Mouse (Mus musculus) ES-Bruce4 (cell line): Measurements from ENCODE around the gene Primpol.

Source experiments
- CTCF ChIP-seq: IDR thresholded peaks from one replicate; pipeline ENCODE4 v1.8.1; 2011; ENCODE audit warnings: low read depth, low read length
- POLR2A ChIP-seq: IDR thresholded peaks from one replicate; pipeline ENCODE4 v1.8.1; 2011; ENCODE audit warnings: low read length; ENCODE audit not compliant: insufficient read depth

DNA sequence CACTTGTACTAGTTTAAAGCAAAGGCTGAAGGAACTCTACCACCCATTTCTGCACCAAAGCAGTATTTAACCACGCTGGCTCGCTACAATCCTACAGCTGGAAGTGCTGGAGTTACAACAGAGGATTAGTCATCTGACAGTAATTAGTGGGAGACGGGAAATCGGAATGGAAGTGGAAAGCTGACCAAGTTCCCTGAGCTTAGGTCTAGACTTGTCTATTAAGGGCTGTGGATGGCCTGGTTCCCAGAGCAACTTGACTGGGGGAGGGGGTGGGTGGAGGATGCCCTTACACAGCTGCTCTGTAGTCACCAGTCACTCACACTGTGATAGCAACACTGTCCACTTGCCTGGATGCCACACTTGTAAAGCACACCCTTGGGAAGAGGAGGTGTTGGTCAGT lies 3.6 kb downstream of the Primpol start:
- TF ChIP-seq CTCF (no peak), POLR2A (no peak)
